Mouse (Mus musculus): ENCODE results near the gene Fry. TPM values are rescaled to one million over a fixed set of nuclear protein-coding genes. Genes with fewer than 3 reads are reported as not detected.

Fry gene
- total and polyA plus RNA-seq, 3 experiments: 1.9 to 2.3 TPM; not detected in 1

GRCm38 (mm10) chr5:150459801-150460200 is 341.4 kb downstream of the Fry start:
- no peak for TF ChIP-seq EP300 (IDR thresholded peaks at IDR 0.05; ENCODE audit: low read depth in 1 of 2, low read length in 2 of 2)
- TF ChIP-seq JUND (IDR thresholded peaks at IDR 0.05; ENCODE audit: low read depth, low read length): no peak
- TF ChIP-seq HCFC1 (IDR thresholded peaks at IDR 0.05; ENCODE audit: low read depth, low read length): no peak
- TF ChIP-seq MYC (IDR thresholded peaks at IDR 0.05; ENCODE audit: low read depth, low read length): no peak
- peak; percentile 52 to 59 (median 55) for TF ChIP-seq CTCF (IDR thresholded peaks at IDR 0.05 in 2 of 3, conservative IDR thresholded peaks at IDR 0.05 in 1 of 3; ENCODE audit: control insufficient read depth in 1 of 3, insufficient read depth in 1 of 3, low read depth in 2 of 3, low read length in 3 of 3, poor library complexity in 1 of 3, severe bottlenecking in 1 of 3)
- no peak for TF ChIP-seq ZMIZ1 (IDR thresholded peaks at IDR 0.05; ENCODE audit: low read depth, low read length)
- TF ChIP-seq MYB (IDR thresholded peaks at IDR 0.05; ENCODE audit: low read depth, low read length): no peak
- TF ChIP-seq GATA1 (IDR thresholded peaks at IDR 0.05; ENCODE audit: low read depth, low read length): no peak
- no peak for TF ChIP-seq MAX (IDR thresholded peaks at IDR 0.05; ENCODE audit: low read length)
- TF ChIP-seq ZNF384 (IDR thresholded peaks at IDR 0.05; ENCODE audit: low read depth, low read length): no peak
- TF ChIP-seq MAZ (IDR thresholded peaks at IDR 0.05; ENCODE audit: low read depth, low read length): no peak
- no peak for TF ChIP-seq ZC3H11A (IDR thresholded peaks at IDR 0.05; ENCODE audit: low read depth, low read length)
- TF ChIP-seq RCOR1 (IDR thresholded peaks at IDR 0.05; ENCODE audit: low read depth, low read length): no peak
- no peak for TF ChIP-seq ZKSCAN1 (IDR thresholded peaks at IDR 0.05; ENCODE audit: low read depth, low read length)
- TF ChIP-seq SMC3 (IDR thresholded peaks at IDR 0.05; ENCODE audit: low read depth, low read length): peak; percentile 31
- no peak; the same call in 1 of the 2 replicates for TF ChIP-seq RAD21 (IDR thresholded peaks at IDR 0.05; ENCODE audit: low read depth, low read length)
- no peak for TF ChIP-seq NRF1 (IDR thresholded peaks at IDR 0.05; ENCODE audit: insufficient read depth, low read depth, low read length, poor library complexity, severe bottlenecking)
- H3K9me3 ChIP-seq (replicated peaks; ENCODE audit: insufficient read depth, low read length): no peaks in the 10 kb centered on the region
- peak; percentile 28 for DNase-seq (ENCODE audit: low read depth, low spot score)
- H3K4me3 ChIP-seq (ENCODE audit: control insufficient read depth in 1 of 2, insufficient read depth in 1 of 2, low read depth in 2 of 2, low read length in 2 of 2): no peak overlapping the region
- no peak overlapping the region for H3K27ac ChIP-seq (ENCODE audit: control insufficient read depth, low read depth, low read length)
- H3K9ac ChIP-seq (ENCODE audit: control insufficient read depth, low read depth, low read length, poor library complexity, severe bottlenecking): no peak overlapping the region
- H3K27me3 ChIP-seq (ENCODE audit: control insufficient read depth in 1 of 2, insufficient read depth in 2 of 2, low read length in 2 of 2): no peaks in the 10 kb centered on the region
- no peaks in the 10 kb centered on the region for H3K4me1 ChIP-seq (ENCODE audit: control insufficient read depth in 1 of 2, insufficient read depth in 2 of 2, low read length in 2 of 2)
- no peaks in the 10 kb centered on the region for H3K79me2 ChIP-seq (ENCODE audit: control insufficient read depth, insufficient read depth, low read length, poor library complexity)
- no peaks in the 10 kb centered on the region for H3K36me3 ChIP-seq (ENCODE audit: control insufficient read depth in 1 of 2, insufficient read depth in 2 of 2, low read length in 2 of 2)

GRCm38 (mm10) chr5:150464721-150465120 is 346.3 kb downstream of the Fry start:
- H3K4me1 ChIP-seq (ENCODE audit: control insufficient read depth in 1 of 2, insufficient read depth in 2 of 2, low read length in 2 of 2): 0 out of 4 replicates have a peak, but pooled peaks cover 0 to 3% of the 10 kb centered on the region in 2 experiments
- H3K4me3 ChIP-seq (ENCODE audit: control insufficient read depth in 1 of 2, insufficient read depth in 1 of 2, low read depth in 2 of 2, low read length in 2 of 2): no peak overlapping the region
- no peaks in the 10 kb centered on the region for H3K79me2 ChIP-seq (ENCODE audit: control insufficient read depth, insufficient read depth, low read length, poor library complexity)
- H3K36me3 ChIP-seq (ENCODE audit: control insufficient read depth in 1 of 2, insufficient read depth in 2 of 2, low read length in 2 of 2): no peaks in the 10 kb centered on the region
- H3K27ac ChIP-seq (ENCODE audit: control insufficient read depth, low read depth, low read length): no peak overlapping the region
- H3K9me3 ChIP-seq (replicated peaks; ENCODE audit: insufficient read depth, low read length): no peaks in the 10 kb centered on the region
- TF ChIP-seq CHD1 (IDR thresholded peaks at IDR 0.05; ENCODE audit: low read depth, low read length): no peak
- no peak for TF ChIP-seq ZC3H11A (IDR thresholded peaks at IDR 0.05; ENCODE audit: low read depth, low read length)
- no peak for TF ChIP-seq MAX (IDR thresholded peaks at IDR 0.05; ENCODE audit: low read length)
- TF ChIP-seq KAT2A (conservative IDR thresholded peaks at IDR 0.05; ENCODE audit: low read depth, low read length): no peak
- no peak for TF ChIP-seq ELF1 (IDR thresholded peaks at IDR 0.05; ENCODE audit: low read depth, low read length)
- no peak for TF ChIP-seq SIN3A (IDR thresholded peaks at IDR 0.05; ENCODE audit: low read length)
- no peak for TF ChIP-seq JUND (IDR thresholded peaks at IDR 0.05; ENCODE audit: low read depth, low read length)
- no peak for TF ChIP-seq UBTF (IDR thresholded peaks at IDR 0.05; ENCODE audit: borderline replicate concordance, insufficient read depth, low read depth, low read length)
- TF ChIP-seq SMC3 (IDR thresholded peaks at IDR 0.05; ENCODE audit: low read depth, low read length): no peak
- no peak for TF ChIP-seq USF1 (IDR thresholded peaks at IDR 0.05; ENCODE audit: low read depth, low read length)
- no peak for TF ChIP-seq RCOR1 (IDR thresholded peaks at IDR 0.05; ENCODE audit: low read depth, low read length)
- no peak for TF ChIP-seq GATA1 (IDR thresholded peaks at IDR 0.05; ENCODE audit: low read depth, low read length)
- TF ChIP-seq ZKSCAN1 (IDR thresholded peaks at IDR 0.05; ENCODE audit: low read depth, low read length): no peak
- no peak for TF ChIP-seq MYC (IDR thresholded peaks at IDR 0.05; ENCODE audit: low read depth, low read length)
- H3K9ac ChIP-seq (ENCODE audit: control insufficient read depth, low read depth, low read length, poor library complexity, severe bottlenecking): no peak overlapping the region
- DNase-seq (ENCODE audit: low read depth, low spot score): no peak
- H3K27me3 ChIP-seq (ENCODE audit: control insufficient read depth in 1 of 2, insufficient read depth in 2 of 2, low read length in 2 of 2): no peaks in the 10 kb centered on the region
